Mouse (Mus musculus) cerebellum, postnatal 36 days (tissue): Measurements from ENCODE around the gene Bmp6.

ENCODE experiments used
- DNase-seq, 2 experiments: peaks; one replicate each; pipeline ENCODE4 v3.0.0; 2021 to 2022; ENCODE audit warnings: mixed read lengths in 2 of 2

Bmp6 gene

DNA sequence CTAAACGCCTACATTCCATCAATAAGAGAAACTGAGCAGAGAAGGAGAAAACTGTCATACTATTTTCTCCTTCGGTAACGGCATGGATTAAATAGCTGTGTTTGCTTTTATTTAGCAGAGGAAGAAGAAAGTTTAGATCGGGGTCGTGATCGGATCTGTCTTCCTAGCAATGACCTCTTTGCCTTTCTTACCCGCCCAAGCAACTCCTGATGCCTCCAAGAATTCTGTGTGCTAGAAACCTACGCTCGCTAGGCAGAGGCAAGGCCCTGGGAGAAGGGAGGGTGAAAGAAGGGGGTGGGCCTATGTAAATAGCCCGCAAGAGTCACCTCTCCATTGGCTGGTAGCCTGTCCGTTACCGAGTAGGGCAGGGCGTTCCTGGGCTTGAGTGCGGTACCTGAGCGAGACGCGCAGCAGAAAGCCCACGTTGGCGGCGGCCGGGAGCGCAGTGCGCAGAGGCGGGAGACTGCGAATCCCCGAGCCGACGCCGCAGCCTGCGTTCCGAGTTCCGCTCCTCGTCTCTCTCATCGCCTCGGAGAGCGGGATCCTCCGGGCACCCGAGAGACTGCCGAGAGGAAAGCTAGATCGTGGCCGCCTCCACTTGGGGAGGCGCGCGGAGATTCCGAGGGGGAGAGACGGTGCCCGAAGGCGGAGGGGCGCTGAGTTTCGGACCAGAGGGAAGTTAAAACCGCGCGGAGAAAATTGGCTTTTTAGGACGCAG, at the start of gene Bmp6:
Bmp6 (plus strand) TSS at position 395 of the 718 bp plus-strand sequence.
- DNase-seq, result peak; percentile 42 to 50

DNA sequence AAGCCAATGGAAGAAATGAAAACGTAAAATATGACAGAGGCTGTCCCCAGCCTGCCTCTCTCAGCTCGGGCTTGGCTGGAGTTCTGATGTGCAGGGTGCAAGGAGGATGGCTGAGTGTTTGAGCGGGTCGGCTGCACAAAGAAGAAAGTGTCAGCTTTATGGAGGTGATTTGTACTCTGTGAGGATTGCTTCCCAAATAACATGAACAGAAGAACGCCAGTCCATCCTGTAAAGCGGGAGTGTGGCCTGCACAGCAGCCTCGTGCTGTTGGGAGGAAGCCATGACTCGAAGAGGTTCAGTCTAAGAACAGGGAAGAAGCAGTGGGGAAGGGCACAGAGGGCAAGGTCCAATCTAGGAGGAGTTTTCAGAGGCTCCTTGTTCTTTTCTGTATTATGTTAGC, 48.7 kb upstream of the Bmp6 start:
- DNase-seq, result no peak

DNA sequence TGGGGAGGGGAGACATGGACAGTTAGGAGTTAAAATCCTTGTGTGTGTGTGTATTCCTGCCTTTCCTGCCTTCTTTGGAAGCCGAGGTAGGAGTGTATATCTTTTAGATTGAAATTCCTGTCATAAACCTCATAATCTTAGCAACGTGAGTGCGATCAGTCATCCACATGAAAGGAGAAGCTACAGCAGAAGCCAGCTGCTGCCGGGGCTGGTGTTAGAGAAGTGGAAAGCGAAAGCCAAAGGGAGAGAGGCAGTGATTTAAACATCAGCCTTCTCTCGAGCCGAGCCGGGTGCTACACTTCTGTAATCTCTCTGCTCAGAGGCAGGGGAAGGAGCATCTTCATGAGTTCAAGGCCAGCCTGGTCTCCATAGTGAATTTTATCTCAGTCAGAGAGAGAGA, 48.3 kb upstream of the Bmp6 start:
- DNase-seq, result no peak

DNA sequence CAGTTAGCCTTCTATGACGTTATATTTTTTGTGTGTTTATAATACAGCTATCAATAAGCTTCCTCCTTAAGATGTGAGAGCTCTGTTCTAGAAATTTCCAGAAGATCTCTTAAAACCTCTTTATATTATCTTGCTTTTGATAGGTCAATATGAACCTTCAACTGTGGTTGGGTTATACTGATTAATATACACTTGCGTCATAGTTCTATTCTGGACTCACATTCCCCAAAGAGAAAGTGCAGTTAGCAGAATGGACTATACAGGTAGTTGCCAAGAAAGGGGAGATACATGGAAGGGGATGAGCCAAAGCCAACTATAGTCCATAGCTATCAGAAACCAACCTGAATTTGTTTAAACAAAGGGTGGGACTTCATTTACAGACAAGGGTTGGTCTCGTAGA, 33.8 kb upstream of the Bmp6 start:
- no peak for DNase-seq

DNA sequence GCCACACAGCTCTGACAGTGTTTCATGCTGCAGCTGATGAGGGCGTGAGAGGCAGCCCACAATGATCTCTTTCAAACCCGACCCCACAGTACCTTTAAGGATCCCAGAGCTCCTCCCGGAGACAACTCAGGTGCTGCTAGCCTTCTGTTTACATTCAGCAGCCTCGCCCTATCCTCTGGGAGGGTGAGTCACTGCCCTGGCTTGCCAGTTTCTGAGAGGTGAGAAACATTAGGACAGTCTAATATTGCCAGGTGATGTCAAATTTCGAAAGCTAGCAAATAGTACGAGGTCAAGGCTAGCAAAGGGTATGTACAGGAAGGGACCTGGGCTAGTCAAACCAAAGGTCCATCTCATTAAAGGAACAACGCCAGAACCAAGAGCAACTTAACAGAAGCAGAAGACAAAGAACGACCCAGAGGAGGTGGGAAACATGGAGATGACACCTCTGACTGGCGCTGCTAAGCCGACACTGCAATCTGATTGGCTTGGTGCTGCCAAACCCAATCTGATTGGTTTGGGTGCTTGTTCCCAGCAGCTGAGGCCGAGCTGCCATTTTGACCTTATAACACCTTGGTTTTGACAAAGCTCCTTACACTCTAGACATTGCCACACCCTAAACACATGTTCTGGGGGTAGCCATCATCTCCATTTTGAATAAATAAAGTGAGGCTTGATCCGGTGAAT, 32.4 kb upstream of the Bmp6 start:
- DNase-seq, result no peak

DNA sequence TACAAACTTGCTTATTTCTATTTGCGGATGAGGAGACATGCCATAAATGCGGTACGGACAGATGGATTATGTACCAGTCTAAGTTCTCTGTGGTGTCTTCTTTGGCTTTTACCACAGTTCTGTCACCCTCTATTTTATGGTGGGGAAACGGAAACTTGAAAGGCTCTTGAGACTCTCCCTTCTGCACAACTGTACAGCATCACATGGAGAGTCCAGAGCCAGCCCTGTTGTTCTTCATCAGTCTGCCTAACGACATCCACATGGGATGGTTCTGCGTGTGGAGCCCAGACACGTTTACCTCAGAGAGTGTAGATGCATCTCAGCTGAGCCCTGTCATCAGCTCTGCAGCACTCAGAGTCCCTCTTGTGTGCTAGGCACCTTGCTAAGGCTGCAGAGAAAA, 30.3 kb upstream of the Bmp6 start:
- no peak for DNase-seq

DNA sequence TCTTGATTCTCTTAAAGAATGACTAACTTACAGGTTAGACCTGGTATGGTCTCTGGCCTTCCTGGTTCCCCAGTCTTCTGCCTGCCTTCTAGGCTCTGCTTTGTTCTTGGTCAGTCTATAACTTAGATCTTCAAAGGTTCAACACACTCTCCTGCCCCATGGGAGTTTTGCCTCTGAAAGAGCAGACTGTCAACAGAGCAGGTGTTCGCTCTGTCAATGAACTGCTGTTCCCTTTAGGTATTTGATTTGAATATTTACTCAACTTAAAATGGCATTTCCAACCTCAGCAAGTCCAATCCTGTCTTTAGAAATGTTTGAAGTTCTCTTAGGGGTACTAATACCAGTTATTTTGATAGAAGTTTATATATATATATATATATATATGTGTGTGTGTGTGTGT, 26.5 kb upstream of the Bmp6 start:
- DNase-seq, result no peak

DNA sequence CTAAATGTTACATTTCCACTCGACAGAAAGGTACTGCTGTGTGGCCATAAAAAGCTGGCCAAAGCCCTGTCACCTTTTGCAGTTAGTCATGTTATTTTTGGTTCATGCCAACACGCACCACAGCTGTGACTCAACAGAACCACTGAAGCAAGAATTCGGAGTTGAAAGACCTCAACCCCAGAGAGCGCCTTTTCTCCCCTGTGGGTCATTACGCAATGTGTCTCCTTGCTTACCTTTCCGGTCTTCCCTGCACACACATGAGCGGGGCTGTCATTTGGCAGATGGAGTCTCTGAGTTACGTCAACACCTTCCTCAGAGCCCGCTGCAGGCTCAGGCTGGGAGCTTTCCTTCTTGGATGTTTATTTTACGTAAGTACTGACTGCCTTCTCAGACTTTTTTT, 24.6 kb upstream of the Bmp6 start:
- no peak for DNase-seq

DNA sequence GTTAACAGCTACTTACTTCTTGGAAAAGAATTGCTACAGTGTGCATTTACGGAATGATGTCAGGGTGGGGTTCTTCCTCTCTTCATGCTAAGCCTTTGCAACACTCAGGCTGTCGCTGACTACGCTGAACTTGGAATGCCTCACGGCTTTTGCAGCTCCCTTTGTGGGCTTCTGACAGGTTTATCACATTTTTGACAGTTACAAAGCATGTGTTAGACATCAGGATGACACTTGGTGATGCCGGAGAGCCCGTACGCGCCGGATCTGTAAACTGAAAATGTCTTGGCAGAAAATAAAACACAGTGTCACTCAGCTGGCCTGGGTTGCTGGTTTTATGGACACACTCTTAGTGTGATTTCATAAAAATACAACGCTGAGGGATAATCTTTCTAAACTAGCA, 20.5 kb upstream of the Bmp6 start:
- DNase-seq, result no peak

DNA sequence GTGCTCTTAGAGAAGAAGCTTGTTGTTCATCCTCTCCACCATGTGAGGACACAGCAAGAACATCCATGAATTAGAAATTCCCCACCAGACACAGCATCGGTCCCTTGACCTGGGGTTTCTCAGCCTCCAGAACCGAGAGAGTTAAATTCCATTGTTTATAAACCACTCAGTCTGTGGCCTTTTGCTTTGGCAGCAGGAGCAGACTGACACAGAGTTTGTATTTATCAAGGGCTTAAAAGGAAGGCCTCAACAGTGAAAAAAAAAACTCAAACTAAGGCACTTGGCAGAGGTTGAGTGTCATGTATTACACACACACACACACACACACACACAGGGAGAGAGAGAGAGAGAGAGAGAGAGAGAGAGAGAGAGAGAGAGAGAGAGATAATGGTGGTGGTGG, 17.5 kb upstream of the Bmp6 start:
- DNase-seq, result no peak

DNA sequence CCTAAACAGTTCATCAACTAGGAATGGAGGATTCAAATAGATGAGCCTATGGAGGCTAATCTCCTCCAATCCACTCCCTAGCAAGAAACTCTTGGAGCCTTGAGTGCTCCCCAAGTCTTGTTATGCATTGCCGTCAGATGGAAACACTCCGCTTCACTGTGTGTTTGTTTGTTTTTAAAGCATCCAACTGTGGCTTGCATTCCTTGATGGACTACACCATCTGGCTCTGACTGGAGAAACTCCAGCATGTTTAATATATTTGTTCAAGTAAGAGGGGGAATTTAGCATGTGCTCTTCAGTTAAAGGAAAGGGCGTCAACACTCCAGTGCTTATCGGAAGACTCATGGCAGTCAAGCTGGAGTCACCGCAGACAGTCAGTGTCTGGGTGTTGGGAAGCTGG, 11.4 kb upstream of the Bmp6 start:
- no peak for DNase-seq

DNA sequence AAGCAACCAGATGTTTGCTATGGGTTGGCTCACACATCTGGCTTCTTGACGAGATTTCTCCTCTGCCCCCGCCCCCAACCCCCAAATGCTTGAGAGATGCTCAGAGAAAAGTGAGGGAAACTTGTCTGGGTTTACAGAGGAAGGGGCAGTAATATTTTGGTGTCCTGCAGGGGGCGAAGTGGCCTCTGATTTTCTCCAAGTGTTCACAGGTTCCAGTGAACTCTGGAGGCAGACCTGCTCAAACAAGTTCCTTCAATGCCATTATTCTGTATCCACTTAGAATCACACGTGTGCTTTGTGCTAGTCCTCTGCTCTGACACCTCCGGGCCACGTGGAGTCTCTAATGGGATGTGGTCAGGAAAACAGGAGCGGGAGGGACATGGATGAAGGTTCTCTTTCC, 2.3 kb upstream of the Bmp6 start:
- peak; percentile 35 to 48 for DNase-seq

DNA sequence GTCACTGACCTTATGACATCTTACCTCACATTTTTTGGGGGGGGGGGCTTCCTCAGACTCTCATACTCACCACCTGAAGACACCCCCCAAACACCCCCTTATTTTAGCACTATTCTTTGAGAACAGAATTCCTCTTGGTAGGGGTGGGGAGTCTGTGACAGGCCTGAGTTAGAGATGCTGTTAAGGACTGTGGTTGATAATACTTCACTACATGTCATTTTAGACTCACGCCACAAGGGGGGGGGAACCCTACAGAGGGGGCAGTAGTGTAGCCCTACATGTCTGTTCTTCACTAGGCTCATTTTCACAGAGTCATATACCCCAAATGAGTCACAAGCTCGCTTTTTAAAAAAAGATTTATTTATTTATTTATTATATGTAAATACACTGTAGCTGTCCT, 1.7 kb upstream of the Bmp6 start:
- no peak for DNase-seq

DNA sequence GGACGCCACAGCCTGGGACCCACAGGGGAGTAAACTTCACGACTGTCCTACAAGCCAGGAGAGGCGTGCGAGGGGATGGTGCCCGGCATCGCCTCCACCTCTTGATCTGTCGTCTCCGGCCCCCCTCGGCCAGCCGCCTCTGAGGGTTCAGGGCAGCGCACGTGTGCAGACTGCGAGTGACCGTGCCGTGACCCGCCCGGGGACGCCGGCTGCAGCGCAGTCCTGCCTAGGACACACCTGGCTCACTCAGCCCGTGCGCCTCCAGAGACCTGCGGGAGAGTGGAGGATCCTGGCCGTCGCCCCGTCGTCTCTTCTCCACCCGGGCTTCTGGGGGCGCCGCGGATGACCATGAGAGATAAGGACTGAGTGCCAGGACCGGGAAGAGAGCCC, 519 bp downstream of the Bmp6 start:
- no peak for DNase-seq

DNA sequence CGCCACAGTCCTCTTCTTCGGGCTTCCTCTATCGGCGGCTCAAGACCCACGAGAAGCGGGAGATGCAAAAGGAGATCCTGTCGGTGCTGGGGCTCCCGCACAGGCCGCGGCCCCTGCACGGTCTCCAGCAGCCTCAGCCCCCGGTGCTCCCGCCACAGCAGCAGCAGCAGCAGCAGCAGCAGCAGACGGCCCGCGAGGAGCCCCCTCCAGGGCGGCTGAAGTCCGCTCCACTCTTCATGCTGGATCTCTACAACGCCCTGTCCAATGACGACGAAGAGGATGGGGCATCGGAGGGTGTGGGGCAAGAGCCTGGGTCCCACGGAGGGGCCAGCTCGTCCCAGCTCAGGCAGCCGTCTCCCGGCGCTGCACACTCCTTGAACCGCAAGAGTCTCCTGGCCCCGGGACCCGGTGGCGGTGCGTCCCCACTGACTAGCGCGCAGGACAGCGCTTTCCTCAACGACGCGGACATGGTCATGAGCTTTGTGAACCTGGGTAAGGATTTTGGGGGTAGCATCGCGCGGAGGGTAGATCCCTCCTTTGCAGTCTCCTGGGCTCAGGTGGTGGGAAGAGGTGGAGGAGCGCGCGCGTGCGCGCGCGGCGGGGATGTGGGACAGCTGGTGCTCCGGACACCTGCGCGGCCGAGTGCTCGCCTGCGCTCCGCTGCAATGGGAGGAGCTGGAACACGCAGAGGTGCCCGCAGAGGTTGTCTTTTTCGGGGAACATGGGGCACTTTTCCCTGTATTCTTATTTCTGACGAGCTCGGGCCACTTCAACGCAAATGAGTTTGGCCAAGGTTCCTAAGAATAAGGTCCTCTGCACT, 1.4 kb downstream of the Bmp6 start:
- peak in 1 of 2 experiments; percentile 5 for DNase-seq

DNA sequence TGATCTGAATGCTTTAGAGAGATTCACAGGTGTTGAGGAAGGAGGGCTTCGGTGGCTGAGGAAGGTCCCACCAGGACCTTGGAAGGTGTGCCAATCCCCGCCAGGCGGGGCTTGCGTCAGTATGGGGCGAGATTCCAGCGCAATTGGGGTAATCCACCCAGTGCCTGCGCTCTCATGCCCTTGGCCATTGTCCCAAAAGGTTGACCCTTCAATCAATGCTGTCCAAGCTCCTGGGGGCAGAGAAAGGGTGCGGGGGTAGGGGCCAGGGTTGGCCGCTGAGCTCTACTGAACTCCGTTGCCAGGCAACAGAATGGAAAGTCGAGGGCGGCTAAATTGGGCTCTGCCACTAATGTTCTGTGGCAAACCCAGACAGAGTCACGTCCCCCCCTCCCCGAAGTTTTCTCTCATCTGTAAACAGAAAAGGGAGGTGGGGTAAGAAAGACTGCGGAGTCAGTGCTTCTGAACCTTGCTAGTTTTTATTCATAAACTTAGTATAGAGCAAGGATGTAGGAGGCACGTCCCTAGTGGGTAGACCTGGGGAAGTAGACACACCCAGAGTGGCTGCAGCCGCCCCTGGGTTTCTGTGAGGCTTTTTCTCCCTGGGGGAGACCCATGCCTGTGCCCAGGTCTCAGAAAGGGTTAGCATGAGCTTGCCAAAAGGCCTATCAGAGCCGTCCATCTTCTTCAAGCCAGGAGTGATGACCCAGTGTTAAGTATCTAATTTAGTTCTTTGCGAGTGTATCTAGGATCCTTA, 2.3 kb downstream of the Bmp6 start:
- DNase-seq, result no peak

DNA sequence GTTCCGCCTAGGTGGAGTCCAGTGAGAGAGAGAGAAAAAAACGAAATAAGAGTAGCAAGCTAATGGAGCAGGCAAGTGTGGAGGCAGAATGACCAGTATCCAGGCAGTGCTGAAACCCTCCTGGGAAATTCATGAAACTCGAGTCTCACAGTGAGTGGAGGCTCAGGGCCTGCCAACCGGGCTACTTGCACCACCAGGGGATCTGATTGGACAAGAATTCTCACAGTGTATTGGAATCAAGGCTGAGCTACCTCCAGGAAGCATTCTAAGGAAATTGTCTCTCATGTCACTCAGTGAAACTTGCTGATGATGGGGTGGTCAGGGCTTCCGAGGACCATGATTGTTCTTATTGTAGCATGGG, 2.8 kb downstream of the Bmp6 start:
- DNase-seq, result no peak

DNA sequence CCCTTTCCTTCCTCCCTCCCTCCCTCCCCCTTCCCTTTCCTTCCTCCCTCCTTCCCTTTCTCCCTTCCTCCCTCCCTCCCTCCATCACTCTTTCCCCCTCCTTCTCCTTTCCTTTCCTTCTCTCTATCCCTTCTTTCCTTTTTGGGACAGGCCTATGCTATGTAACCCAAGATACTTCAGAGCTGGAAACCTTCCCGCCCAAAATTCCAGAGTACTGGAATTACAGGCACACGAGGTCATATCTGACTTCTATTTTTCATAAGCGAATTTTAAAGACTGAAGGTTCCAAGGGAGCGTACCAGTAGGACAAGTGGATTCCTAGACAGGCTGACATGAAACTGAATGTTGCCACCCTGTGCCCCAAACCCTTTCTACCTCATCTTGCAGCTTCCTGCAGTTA, 4.1 kb downstream of the Bmp6 start:
- no peak for DNase-seq

DNA sequence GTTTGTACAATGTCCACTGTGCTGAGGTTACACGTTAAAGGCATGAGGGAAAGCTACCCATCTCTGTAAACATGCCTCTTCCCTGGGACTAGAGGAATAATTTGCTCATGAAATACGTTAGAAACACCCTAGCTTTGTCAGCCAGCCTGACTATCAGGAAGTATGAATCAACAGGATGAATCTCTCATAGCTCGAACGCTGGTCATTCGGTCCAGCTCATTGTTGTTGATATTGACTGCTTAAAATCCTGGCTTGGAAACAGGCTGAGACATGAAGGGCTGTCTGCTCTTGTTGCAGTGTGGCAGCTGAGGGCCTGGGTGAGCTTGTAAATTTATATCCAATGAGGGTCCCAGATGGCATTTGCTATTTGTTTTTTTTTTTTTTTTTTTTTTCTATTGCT, 4.9 kb downstream of the Bmp6 start:
- no peak for DNase-seq

DNA sequence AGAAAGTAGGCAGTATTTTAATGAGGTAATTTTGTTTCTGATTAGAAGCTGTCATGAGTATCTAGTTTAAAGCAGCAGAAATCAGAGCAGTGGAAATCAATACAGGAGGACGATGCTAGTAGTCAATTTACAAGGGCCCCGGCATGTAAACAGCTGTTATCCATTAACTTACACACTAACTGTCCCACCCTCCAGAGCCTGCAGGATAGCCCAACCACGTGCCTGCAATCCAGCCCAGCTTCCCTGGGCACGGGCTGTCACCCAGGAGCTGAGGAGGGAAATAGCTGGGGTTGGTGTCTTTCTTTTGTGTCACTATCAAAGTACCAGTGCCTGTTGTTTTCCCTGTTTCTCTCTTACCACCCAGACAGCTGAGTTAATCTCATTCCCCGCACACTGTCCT, 7.1 kb downstream of the Bmp6 start:
- DNase-seq, result no peak

DNA sequence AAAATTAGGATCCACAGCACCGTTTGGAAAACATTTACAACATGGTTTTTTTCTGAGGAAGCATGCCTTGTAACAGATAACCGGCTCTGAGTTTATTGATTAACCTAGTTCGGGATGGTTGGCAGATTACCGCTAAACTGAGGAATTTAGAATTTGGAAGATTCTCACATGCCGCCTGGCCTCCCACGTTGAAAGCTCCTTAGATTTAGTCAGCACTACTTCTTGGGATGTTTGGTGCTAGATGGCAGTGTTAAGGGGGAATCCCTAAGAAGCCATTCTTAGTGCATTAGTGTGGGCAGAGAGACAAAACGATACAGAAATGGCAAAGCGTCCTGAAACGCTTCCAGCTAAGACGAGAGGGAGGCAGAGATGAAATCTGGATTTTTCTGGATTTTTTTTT, 8.1 kb downstream of the Bmp6 start:
- no peak for DNase-seq

DNA sequence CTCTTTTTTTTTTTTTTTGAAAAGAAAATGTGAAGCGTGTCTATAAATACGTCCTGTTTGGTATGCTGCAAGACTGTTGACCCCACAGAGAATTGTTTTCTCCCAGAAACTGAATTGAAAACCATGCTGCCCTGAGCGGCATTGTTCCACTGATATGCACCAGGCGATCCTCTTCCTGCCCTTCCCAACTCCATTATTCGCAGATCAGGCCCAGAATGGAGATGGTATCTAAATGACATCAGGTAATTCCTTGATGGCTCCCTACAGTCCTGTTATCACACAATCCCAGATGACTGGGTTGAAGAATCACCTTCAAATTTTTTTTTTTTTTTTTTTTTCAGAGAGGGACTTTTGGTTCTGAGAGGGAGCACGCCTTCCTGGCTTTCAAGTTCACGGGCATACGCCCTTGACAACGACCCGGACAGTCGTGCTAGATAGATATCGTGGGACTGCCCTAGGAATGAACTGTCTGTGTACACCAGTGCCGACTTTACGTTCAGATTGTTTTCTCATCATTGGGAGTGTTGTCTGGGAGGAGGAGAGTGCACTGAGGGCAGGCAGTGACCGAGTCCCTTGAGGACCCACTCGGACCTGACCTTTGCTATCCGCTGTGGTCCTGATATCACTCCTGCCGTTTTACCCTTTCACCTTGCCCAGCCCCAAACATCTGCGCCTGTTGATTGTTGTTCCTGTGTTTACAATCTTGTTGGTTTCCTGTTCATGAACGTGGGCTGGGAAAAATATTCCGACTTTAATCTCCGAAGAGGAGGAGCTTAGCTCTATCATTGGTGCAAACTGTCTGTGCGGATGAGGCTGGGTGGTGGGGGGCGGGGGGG, 8.7 kb downstream of the Bmp6 start:
- no peak for DNase-seq
